Mouse (Mus musculus): Measurements from ENCODE around the gene Pced1a. TPM values are rescaled to one million over a fixed set of nuclear protein-coding genes. Genes with fewer than 3 reads are reported as not detected.

The Pced1a gene
- polyA plus RNA-seq (2016; fragmentation: Nextera tagmentation; extraction: Ambion mirVana): 11.1 and 13.2 TPM in 2 replicates

DNA sequence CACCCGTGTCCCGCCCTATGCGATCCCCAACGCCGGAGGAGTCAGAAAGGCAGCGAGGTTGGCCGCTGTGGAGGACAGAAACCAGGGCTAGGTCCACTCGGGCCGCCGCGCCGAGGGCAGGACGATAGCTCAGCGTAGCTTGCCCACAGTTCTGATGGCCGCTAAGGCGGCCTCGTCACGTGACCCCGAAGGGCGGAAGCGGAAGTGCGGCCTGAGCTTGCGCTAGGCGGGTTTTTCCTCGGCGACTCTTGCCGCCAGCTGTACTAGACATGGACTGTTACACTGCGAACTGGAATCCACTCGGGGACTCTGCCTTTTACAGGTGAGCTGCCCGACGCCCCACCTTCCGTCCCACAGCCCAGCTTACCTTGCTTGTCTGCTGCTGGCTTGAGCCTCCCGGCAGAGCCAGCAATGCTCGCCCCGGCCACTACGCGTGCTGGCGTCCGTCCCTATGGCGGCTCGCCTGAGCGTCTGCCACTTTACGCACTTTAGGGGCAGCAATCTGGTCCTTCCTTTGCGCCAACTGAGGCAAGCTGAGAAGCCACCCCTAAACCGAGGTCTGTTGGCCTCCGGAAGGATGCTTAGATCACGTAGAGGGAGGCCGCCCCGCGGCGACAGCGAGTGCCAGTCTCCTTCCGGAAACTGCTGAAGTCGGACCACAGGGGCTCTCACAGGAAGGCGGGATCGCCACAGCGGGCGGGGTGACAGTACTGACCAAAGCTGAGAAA lies at the start of gene Pced1a, which contains the start of gene Vps16:
Gene Pced1a, minus strand, starts transcription at position 576 of the 728 bp plus-strand sequence.
Gene Vps16, plus strand, starts transcription at position 214 of the 728 bp plus-strand sequence.
- Histone ChIP-seq H3K9ac (replicated peaks) (peak within 1 kb of the TSS; percentile 81), H3K4me1 (peaks cover 17% of the 10 kb centered on the region), H3K9me3 (no peaks in the 10 kb centered on the region), H3K4me3 (peak within 1 kb of the TSS; percentile 84), H3K36me3 (no peaks in the 10 kb centered on the region), H3K27me3 (peaks cover 6% of the 10 kb centered on the region; the same call in 1 of the 2 replicates), H3K27ac (replicated peaks) (peak within 1 kb of the TSS; percentile 91), H3K4me2 (replicated peaks) (peak within 1 kb of the TSS; percentile 84)
- ATAC-seq (ENCODE audit: low FRiP score, low read depth): peak; percentile 95
- under 1% methylated on average over 58 of the region's 58 CpGs for WGBS

DNA sequence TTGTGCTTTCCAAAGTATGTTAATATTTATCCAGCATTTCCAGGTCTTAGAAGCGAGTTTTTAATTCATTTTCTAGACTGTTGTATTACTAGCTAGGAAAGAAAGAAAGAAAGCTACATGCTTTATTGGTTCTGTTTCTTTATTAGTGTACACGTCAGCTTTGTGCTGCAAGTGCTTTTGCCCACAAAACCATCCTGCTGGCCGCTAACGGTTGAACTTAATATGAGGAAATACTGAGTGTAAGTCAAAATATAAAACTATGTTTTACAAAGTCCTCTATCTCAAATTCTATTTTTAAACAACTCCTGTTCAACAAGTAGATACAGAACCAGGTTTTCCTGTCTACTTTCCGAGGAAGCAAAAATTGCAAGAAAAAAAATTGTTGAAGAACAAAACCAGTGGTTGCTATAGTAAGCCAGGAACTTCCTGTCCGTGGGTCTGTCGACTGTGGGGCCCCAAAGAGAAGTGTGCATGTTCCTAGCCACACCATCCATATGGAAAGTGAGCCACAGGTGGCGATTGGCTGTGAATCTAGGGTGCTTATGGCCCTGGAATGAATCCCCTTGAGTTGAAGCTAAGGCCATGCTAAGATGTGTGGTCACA lies 48.5 kb upstream of the Pced1a start:
- Histone ChIP-seq H3K9me3 (no peaks in the 10 kb centered on the region), H3K27me3 (no peaks in the 10 kb centered on the region), H3K9ac (replicated peaks) (no peak overlapping the region), H3K36me3 (peaks cover 2% of the 10 kb centered on the region; the same call in 1 of the 2 replicates), H3K4me3 (no peak overlapping the region), H3K27ac (replicated peaks) (no peak overlapping the region), H3K4me1 (peaks cover 23% of the 10 kb centered on the region), H3K4me2 (replicated peaks) (no peak overlapping the region)
- WGBS: 83% methylated on average over 8 of the region's 8 CpGs
- ATAC-seq (ENCODE audit: low FRiP score, low read depth): no peak

DNA sequence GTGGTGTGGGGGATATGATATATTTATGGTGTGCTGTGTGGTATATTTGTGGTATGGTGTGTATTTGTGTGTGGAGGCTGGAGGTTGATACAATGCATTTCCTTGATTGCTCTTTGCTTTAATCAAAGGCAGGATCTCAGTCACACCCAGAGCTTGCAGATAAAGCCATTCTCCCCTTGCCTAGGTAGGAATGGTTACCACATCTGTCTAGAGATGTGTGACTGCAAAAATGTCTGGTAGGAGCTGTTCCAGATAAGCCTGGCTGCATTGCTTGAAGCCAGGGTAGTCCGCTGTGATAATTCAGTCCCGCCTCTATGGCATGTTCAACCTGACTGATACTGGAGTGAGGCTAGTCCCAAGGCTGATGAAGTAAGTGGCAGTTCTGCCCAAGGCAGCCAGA lies 45.4 kb upstream of the Pced1a start:
- H3K4me1 ChIP-seq: peaks cover 23% of the 10 kb centered on the region
- 76% methylated on average over 2 of the region's 2 CpGs for WGBS
- H3K27me3 ChIP-seq: no peaks in the 10 kb centered on the region
- ATAC-seq (ENCODE audit: low FRiP score, low read depth): no peak
- no peaks in the 10 kb centered on the region for H3K9me3 ChIP-seq
- no peak overlapping the region for H3K4me3 ChIP-seq
- 0 out of 2 replicates have a peak overlapping the region, but pooled peaks have one; percentile 15 for H3K27ac ChIP-seq (replicated peaks)
- H3K9ac ChIP-seq (replicated peaks): no peak overlapping the region
- H3K36me3 ChIP-seq: no peaks in the 10 kb centered on the region
- no peak overlapping the region for H3K4me2 ChIP-seq (replicated peaks)

DNA sequence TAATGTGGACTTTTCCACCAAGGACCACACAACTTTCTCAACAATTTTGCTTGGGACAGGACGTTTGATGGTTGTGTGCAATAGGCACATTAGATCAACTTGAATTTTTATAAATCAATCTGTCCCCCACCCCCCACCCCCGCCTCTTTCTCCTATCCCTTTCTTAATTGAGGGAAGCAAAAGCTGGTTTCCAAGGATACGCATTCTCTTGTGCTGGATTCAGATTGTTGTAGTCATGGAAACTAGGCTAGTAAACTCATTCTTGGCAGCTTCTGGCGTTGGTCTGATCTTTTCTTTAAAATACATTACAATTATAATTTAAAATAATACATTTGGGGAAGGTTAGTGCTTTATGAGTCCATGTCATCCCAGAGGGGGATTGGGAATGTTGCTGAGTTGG lies 44.9 kb upstream of the Pced1a start:
- Histone ChIP-seq H3K27ac (replicated peaks) (no peak overlapping the region), H3K4me2 (replicated peaks) (peak overlapping the region; percentile 13), H3K9me3 (no peaks in the 10 kb centered on the region), H3K36me3 (no peaks in the 10 kb centered on the region), H3K27me3 (no peaks in the 10 kb centered on the region), H3K4me1 (peaks cover 23% of the 10 kb centered on the region), H3K9ac (replicated peaks) (no peak overlapping the region), H3K4me3 (no peak overlapping the region)
- WGBS: 10% methylated on average over 4 of the region's 4 CpGs
- ATAC-seq (ENCODE audit: low FRiP score, low read depth): no peak

DNA sequence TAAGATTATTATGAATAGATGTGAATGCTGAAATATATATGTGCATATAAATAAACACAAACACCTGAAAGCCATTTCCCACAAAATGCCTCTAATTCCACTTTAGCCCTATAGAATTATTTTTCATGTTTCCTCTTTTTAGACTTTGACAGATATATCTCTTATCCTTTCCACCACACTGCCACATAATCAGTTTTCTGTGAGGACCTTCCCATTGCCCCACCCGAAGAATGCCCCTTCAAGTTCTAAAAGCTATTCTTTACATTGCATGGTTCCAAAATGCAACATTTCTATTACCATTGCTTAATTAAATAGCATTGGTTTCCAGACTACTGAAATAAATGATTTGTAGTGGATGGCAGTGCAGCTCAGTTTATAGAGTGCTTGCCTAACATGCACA lies 41.9 kb upstream of the Pced1a start:
- Histone ChIP-seq H3K9ac (replicated peaks) (no peak overlapping the region), H3K4me2 (replicated peaks) (no peak overlapping the region), H3K27me3 (no peaks in the 10 kb centered on the region), H3K9me3 (no peaks in the 10 kb centered on the region), H3K4me3 (no peak overlapping the region), H3K4me1 (peaks cover 23% of the 10 kb centered on the region), H3K27ac (replicated peaks) (no peak overlapping the region), H3K36me3 (no peaks in the 10 kb centered on the region)
- no peak for ATAC-seq (ENCODE audit: low FRiP score, low read depth)
- 96% methylated on average over 1 of the region's 1 CpGs for WGBS

DNA sequence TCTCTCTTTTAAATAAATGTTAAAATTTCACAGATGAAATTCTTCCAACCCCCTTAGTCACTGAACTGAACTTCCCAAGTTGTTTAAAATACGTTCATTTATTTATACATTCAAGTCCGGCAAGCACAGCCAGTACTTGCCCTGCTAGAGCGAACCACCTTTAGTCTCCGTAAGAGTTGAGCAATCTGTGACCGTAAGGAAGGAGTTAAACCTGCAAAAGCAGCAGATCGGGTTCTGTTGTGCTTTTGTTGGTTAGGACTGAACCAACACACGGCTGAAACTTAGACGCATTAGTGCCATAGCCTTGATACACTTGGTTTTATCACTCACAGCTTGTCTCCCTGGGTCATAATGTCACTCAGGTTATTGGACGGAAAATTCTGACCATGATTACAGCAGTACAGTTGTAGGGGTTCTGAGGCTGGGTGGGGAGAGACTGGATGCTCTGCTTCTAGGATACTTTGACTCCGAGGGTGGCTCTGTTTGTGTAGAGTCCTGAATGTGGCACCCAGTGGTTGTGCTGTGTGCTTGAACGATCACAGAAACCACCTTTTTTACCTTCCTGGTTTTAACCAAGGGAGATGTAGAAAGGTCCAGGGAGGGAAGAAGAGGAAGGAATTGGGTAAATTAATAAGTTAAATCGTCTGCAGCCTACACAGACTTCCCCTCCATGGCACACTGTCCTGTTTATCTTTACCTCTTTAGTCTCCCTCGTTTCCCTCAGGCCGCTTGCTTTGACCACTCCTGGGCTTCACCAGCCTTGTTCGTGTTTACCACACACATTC lies 37.0 kb upstream of the Pced1a start:
- Histone ChIP-seq H3K9me3 (no peaks in the 10 kb centered on the region), H3K4me3 (no peak overlapping the region), H3K4me1 (no peaks in the 10 kb centered on the region), H3K27me3 (no peaks in the 10 kb centered on the region), H3K4me2 (replicated peaks) (no peak overlapping the region), H3K36me3 (no peaks in the 10 kb centered on the region), H3K27ac (replicated peaks) (no peak overlapping the region), H3K9ac (replicated peaks) (no peak overlapping the region)
- 76% methylated on average over 15 of the region's 15 CpGs for WGBS
- no peak for ATAC-seq (ENCODE audit: low FRiP score, low read depth)

DNA sequence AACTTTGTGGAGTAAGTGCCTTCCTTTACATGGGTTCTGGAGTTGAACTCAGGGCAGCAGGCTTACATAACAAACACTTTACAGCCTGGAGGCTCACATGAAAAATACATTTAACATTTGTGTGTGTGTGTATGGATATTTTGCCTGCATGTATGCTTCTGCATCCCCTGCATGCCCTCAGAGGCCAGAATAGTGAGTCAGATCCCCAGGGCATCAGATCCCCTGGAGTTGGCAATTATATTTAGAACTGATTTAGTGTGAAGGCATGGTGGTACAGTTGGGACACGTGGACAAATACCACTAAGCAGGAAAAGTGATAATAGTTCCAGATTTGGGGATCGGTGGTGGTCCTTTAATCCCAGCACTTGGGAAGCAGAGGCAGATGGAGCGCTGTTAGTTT lies 35.1 kb upstream of the Pced1a start:
- no peak overlapping the region for H3K4me2 ChIP-seq (replicated peaks)
- H3K27ac ChIP-seq (replicated peaks): no peak overlapping the region
- no peaks in the 10 kb centered on the region for H3K9me3 ChIP-seq
- no peak for ATAC-seq (ENCODE audit: low FRiP score, low read depth)
- H3K4me3 ChIP-seq: no peak overlapping the region
- WGBS: 86% methylated on average over 3 of the region's 3 CpGs
- 0 out of 2 replicates have a peak, but pooled peaks cover 2% of the 10 kb centered on the region for H3K4me1 ChIP-seq
- H3K36me3 ChIP-seq: no peaks in the 10 kb centered on the region
- no peaks in the 10 kb centered on the region for H3K27me3 ChIP-seq
- no peak overlapping the region for H3K9ac ChIP-seq (replicated peaks)

DNA sequence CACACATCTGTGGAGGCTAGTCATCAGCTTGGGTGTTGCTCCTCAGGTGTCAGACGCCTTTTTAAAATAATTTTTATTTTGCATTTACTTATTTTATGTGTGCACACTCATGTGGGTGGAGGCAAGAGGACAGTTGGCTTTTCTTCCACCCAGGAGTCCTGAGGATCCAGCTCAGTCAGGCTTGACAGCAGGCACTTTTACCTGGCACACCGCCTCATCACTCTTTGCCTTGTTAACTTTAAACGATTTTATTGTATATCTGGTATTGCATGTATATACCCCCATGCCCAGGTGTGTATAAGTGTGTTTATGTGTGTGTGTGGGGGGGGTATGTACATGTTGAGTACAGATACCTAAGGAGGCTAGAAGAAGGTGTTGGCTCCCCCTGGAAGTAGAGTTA lies 33.4 kb upstream of the Pced1a start:
- Histone ChIP-seq H3K9ac (replicated peaks) (no peak overlapping the region), H3K4me1 (0 out of 2 replicates have a peak, but pooled peaks cover 4% of the 10 kb centered on the region), H3K4me2 (replicated peaks) (no peak overlapping the region), H3K27me3 (no peaks in the 10 kb centered on the region), H3K36me3 (no peaks in the 10 kb centered on the region), H3K9me3 (no peaks in the 10 kb centered on the region), H3K27ac (replicated peaks) (no peak overlapping the region), H3K4me3 (no peak overlapping the region)
- ATAC-seq (ENCODE audit: low FRiP score, low read depth): no peak
- WGBS: 93% methylated on average over 3 of the region's 3 CpGs

DNA sequence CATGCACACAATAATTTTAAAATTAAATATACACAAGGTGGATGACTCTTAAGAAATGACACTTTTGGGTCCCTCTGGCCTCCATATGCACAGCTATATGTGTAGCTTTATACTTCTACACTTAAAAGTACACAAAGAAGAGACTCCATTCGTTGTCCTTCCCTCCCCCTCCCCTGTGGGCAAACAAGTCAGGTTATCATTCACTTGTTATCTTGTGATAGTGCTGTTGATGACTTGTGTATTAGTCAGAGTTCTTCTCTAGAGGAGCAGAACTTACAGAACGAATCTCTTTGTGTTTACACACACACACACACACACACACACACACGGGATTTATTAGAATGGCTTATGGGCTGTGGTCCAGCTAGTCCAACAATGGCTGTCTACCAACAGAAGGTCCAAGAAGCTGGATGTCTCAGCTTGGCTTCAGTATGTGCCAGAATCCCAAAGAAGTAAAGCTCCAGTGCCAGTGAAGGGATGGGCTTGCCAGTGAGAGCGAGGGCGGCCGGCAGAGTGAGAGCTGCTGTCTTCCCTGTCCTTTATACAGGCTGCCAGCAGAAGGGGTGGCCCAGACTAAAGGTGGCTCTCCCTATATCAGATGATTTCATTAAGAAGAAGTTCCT lies 30.4 kb upstream of the Pced1a start:
- 90% methylated on average over 6 of the region's 6 CpGs for WGBS
- peaks cover 19% of the 10 kb centered on the region for H3K4me1 ChIP-seq
- H3K4me2 ChIP-seq (replicated peaks): no peak overlapping the region

DNA sequence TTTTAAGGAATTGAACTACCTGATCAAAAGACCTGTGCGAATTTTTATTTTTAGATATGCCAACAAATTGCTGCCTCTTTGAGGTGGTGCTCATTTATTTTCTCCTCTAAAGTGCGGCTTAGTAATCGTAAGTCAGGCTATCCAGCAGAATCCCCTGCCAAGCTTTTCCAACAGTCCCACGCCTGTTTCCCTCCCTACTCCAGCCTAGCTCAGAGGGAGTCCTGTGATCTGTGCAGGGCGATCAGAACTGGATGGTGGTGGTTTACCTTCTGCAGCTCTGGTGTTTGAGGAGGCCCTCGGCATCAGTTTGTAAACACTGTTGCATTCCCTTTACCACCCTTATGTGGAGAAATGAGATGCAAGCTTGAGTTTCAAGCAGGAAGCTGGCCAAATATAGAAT lies 28.9 kb upstream of the Pced1a start:
- Histone ChIP-seq H3K27ac (replicated peaks) (no peak overlapping the region), H3K4me3 (no peak overlapping the region), H3K9ac (replicated peaks) (no peak overlapping the region), H3K4me1 (peaks cover 26% of the 10 kb centered on the region), H3K4me2 (replicated peaks) (no peak overlapping the region), H3K27me3 (peaks cover 5% of the 10 kb centered on the region), H3K36me3 (no peaks in the 10 kb centered on the region), H3K9me3 (no peaks in the 10 kb centered on the region)
- 70% methylated on average over 6 of the region's 6 CpGs for WGBS
- no peak for ATAC-seq (ENCODE audit: low FRiP score, low read depth)

More for the DNA sequence above, 30.4 kb upstream of the Pced1a start:
- no peak for ATAC-seq (ENCODE audit: low FRiP score, low read depth)
- H3K27me3 ChIP-seq: no peaks in the 10 kb centered on the region
- H3K9ac ChIP-seq (replicated peaks): no peak overlapping the region
- H3K4me3 ChIP-seq: no peak overlapping the region
- no peak overlapping the region for H3K27ac ChIP-seq (replicated peaks)
- no peaks in the 10 kb centered on the region for H3K9me3 ChIP-seq
- H3K36me3 ChIP-seq: no peaks in the 10 kb centered on the region

DNA sequence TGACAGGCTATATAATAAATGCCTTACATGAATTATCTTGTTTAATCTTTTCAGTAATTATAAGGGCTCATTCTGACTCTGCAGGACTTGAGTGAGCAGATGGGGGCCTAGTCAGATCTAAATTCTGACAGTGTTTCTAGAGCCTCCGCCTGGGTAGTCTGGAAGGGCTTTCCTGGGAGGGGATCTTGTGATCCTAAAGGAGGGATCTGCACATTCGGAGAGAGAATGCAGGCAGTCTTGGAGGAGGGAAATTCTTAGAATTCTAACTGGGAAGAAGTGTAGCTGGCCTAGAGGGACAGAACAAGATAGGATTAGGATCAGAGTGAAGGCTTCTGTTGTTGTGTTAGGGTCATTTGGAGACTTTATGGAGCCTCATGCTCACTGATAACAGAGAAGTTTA lies 27.8 kb upstream of the Pced1a start:
- Histone ChIP-seq H3K4me2 (replicated peaks) (no peak overlapping the region), H3K4me1 (peaks cover 26% of the 10 kb centered on the region), H3K9me3 (no peaks in the 10 kb centered on the region), H3K36me3 (no peaks in the 10 kb centered on the region), H3K9ac (replicated peaks) (no peak overlapping the region), H3K27ac (replicated peaks) (no peak overlapping the region), H3K4me3 (no peak overlapping the region), H3K27me3 (peaks cover 10% of the 10 kb centered on the region)
- WGBS: 62% methylated on average over 2 of the region's 2 CpGs
- ATAC-seq (ENCODE audit: low FRiP score, low read depth): no peak
